Mouse (Mus musculus) frontal cortex, adult 2 months (tissue): Measurements from ENCODE around the gene Armc6. TPM values are rescaled to one million over a fixed set of nuclear protein-coding genes. Genes with fewer than 3 reads are reported as not detected.

Experiments used
- DNase-seq, 2 experiments: peaks; one replicate each; pipeline ENCODE4 v3.0.0; 2022; ENCODE audit warnings: low spot score in 1 of 2; ENCODE audit errors: extremely low spot score in 1 of 2
- polyA plus RNA-seq: library from polyadenylated mRNA; depleted of rRNA; stranded (reverse); fragments of >200 nt; gene quantifications from 2 replicates; pipeline ENCODE4 v1.2.3, GENCODE M21; 2012; rRNA removed

The Armc6 gene
- 44.0 and 45.6 TPM in 2 replicates for polyA plus RNA-seq

DNA sequence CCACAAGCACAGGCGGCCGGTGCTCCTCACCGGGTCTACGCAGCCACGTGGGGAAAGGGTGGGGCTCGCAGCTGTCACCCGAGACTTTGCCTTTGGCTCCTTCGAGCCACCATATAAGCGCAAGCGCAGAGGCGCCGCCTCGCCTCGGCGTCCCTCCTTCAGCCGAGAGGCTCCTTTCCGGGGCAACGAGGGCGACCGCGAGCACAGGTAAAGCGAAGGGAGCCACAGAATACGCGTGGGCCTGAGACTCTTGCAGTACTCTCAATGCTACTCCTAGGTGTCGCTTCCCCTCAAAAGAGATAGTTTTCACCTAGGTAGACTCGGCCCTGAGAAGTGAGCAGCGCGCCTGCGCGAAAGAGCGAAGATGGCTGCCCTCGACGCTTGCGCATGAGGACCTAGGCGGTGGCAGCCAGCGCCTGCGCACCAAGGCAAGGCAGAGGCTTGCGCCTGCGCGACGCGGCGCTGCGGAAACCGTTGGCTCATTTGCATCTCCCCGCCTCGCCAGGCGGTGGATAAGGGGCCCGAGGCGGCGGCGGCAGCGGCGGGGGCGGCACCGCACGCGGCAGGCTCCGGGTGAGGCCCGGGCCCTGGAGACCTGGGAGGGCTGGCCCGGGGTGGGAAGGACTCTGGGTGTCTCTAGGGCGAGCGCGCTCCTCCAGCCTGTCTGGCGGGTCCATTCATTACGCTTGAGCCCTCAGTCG lies at the start of gene Armc6, which contains the start of gene Sugp2:
Armc6 (minus strand) TSS at position 387 of the 701 bp plus-strand sequence.
Sugp2 (plus strand) TSS at position 147 of the 701 bp plus-strand sequence.
- DNase-seq: peak; percentile 88 to 95

DNA sequence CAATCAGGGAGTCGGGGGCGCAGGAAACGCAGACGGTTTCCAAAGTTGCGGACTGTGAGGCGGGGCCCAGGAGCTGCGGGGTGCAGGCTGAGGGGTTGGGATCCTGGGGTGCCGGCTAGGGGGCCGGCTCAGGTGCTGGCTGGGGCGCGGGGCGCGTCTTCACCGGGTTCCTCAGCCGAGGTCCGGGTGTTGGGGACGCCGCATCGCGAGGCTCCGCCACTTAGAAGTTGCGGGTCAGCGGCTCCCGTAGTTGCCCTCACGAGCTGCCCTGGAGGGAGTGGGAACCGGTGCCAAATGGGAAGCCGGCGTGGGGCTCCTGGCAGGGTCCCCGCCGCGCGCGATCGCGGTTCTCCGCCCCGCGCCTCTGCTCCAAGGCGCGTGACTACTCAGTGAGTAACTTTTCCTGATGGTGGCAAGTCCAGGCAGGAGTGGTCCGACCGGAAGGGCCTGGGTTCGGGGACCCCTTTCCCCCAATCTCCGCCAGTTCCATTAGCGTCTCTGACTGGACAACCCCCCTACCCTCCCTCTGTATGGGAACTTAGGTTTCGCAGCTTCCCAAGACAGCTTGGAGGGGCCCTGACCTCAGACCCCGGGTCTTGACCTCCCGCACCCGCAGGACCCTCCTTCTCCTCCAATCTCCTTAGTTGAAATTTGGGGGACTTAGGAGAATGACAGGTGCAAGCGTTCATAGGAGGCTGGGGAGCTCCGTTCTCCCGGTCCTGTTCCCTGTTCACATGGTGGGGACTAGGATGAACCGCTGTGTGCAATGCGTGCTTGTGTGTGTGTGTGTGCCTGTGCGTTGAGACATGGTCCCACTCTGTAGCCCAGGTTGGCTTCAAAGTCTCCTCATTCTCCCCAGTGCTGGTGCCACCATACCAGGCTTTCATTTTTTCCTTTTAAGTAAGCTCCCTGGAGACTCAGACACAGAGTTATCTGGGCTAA lies 49.1 kb upstream of the Armc6 start:
- DNase-seq: no peak

DNA sequence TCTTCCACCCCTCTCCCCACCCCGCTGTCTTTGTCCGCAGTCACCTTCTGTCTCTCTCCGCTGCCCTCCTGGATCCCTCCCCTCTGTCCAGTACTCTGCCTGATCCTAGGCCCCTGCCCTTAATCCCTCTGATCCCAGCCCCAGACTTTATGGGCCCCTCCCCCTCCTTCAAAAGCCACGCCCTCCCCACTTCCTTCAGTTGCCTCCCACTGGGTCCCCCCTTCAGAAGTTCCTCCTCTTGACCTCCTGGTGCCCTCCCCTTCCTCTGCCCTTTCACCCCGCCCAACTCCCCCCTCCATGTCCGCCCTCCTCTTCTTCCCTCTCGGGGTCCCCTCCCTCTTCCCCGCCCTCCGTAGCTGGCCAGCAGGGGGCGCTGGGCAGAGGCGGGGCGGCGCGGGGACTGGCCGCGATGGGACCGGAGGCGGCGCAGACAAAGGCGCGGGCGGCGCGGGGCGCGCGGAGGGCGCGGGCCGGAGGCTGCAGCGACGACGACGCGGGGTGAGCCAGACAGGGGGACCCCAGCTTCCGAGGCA lies 48.4 kb upstream of the Armc6 start, which contains the start of gene Homer3:
Homer3 (plus strand) TSS at position 225 of the 533 bp plus-strand sequence.
- peak; percentile 59 to 70 for DNase-seq

DNA sequence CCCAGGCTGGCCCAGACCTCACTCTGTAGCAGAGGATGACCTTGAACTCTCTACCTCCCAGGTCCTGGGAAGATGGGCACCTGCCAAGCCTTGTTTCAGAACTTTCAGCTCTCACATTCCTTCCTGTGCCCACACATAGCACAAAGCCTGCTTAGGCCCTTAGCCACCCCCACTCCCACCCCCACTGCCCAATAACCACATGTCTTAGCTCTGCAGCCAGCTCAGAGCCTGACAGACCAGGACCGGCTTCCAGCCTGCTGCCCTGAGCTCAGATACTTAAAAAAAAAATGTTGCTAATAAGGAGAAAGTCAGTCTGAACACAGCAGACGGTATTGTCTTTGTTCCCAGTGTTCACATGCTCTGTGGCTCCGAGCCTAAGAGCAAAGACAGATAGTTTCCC lies 46.7 kb upstream of the Armc6 start:
- DNase-seq: no peak

DNA sequence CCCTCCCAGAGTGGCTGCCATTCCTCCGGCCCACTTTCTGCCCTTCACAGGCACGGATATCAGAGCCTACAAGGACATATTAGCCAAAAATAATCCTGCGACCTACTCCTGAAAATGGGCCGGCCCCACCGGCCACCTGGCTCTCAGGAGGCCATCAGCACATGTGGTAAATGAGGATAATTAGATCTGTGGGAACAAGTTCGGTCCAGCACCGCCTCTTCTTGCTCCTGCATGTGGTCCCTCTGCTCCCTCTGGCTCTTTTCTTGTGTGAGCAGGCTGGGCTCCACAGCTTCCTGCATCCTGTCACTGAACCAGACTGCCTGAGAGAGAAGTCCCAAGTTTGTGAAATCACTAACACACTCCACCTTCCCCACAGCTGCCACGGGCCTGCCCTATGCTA lies 45.0 kb upstream of the Armc6 start:
- DNase-seq: no peak

DNA sequence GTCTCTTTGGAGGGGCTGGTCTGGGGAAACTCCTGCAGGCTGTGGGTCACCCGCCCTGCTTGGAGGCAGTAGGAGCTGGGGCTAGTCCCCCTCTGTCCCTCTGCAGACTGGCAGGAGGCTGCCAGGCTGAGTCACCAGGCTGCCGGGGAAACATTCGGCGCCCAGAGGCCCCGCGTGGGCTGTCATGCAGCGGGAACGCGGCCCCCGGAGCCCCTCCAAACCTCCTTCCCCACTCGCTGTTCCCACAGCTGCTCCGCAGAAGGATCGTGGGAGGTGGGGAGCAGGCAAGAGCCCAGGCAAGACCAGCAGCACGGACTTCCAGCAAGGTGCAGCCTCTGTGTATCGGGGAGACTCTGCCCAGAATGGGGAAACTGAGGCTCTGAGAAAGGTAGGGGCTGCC lies 43.9 kb upstream of the Armc6 start:
- DNase-seq: peak in 1 of 2 experiments; percentile 41

DNA sequence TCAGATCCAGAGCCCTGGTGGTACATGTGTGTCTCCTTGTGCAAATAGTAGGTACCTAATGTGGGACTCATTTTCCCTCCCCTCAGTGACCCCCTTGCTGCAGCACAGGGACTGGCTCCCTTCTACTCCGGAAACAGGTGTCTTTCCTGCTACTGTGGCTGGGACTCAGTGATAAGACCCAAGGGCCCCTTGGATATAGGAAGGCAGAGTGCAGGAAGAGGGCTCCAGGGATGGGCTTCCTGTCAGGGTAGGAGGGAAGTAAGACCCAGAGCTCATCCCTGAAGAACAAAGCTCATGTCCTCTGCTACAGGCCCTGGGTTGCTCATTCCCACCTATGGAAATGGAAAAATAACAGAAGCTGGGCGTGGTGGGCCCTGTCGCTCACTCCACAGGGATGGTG lies 42.2 kb upstream of the Armc6 start:
- DNase-seq: no peak

DNA sequence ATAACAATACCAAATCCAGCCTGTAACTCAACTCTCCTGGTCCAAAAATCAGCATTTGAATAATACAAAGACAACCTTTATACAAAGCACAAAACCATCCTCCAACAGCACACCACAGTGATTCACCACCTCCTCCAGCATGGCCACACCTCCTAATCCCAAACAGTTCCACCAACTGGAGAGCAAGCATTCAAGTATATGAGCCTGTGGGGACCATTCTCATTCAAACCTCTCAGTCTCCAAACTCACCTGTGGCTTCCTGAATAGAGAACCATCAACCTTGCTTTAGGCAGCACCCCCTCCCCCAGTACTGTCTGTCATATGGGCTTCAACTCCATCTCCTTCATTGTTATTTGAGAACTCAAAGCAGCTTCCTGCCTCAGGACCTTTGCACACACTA lies 40.1 kb upstream of the Armc6 start:
- DNase-seq: no peak

DNA sequence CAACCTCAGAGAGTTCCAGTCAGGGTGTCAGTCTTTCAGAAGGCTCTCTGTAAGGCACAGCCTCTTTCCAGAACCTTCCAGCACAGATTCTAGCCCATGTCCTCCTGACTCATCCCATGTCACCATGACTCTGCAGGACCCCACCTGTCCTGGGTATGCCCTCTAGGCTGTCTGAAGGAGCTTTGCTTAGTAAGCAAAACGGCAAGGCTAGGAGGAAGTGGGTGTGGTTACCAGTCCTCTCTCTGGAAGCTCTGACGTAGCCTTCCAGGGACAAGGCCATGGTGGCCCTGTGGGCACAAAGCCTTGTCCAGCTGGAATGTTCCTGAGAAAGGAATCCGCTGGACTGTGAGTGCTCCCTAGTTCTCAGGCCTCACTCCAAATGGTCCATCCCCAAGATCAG lies 38.7 kb upstream of the Armc6 start:
- no peak for DNase-seq

DNA sequence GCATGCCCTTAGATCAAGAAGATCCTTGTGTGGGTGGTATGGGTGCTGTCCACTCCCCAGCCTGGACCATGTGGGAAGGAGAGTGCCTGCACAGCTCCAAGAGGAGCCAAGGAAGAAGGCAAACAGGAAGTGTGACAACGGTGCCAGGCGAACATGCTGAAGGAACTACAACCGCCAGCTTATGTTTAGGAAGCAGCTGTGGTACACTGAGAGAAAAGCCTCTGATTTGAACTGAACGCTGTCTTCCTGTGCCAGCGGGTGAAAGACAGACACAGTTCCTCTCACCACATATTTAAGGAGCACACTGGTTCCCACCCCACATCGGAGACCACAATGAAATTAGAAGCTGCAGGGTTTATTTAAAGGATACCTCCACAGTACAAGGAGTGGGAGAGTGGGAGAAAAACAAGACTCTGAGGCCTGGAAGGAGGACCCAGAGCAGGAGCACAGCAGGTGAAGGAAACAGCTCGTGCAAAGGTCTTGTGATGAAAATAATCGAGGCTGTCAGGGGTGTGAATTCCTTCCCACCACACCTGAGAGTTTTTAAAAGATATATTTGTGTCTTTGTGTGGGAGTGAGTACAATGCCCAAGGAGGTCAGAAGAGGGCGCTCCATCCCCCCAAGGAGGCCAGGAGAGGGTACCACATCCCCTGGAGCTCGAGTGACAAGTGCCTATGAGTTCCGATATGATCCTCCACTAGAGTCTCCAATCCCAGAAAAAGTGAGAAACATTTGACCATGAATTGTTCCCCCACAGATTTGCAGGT lies 34.7 kb upstream of the Armc6 start:
- peak; percentile 18 to 54 for DNase-seq

DNA sequence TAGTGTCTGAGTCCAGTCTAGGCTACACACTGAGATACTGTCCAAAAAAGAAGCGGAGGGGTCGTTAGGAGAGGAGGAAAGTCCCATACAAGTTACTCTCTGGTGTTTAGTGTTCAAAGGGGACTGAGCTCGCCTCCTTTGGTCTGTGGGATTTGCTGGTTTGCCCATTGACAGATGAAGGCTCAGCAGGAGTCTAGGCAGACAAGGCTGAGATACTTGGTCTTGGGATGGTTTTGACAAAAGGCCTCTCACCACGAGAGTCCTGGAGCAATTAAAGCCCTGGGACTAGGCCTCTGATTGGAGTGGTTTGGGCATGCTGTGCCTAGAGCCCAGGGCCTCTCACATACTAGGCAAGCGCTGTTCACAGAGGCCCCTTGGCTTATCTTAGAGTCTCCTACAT lies 34.0 kb upstream of the Armc6 start:
- DNase-seq: no peak

DNA sequence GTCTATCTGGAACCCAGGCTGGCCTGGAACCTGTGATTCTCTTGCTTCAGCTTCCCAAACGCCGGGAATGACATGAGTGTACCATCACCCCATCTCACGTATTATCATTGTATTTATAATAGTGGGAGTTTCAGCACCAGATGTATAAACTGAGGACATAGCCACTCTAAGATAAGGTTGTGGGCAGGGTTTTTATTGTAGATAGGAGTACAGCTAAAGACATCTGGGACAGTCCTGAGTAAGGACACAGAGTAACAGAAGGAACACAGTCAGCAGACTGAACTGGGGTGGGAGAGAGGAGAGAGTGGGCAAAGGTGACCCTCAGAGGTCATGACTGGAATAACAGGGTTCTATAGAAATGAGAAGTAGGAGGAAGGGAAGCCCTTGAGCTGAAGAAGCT lies 33.4 kb upstream of the Armc6 start:
- no peak for DNase-seq

DNA sequence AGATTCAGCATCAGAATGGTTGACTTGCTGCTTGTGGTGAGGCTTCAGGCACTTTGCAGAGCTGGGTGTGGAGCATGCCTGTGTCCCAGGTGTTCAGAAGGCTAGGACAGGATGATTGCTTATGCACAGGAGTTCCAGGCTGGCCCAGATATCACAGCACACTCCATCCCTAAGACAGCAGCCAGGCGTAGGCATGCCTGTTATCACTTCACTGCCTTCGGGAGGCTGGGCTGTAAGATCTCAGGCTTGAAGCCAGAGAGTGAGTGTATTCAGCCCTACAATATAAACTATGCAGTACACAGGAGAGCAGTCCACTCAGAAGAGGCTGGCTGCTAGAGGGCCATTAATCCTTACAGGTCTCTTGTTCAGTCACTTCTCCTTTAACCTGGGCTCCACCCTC lies 24.8 kb upstream of the Armc6 start:
- DNase-seq: no peak

DNA sequence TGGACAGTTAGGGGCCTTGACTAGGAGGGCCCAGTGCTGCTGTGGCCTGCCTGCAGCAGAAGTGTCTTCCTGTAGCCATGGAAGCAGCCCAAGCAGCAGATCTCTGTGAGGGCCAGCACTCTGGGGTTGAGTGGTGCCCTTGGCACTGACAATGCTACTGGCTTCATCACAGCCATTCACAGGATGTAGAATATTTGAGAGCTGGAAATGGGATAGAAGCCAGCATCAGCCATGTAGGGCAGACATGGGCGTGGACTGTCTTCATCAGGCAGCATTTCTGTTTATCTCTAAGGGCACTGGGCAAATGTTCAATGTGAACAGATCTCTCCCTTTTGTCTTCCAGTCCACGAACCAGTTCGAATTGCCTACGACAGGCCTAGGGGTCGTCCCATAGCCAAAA lies 24.3 kb upstream of the Armc6 start:
- DNase-seq: no peak

DNA sequence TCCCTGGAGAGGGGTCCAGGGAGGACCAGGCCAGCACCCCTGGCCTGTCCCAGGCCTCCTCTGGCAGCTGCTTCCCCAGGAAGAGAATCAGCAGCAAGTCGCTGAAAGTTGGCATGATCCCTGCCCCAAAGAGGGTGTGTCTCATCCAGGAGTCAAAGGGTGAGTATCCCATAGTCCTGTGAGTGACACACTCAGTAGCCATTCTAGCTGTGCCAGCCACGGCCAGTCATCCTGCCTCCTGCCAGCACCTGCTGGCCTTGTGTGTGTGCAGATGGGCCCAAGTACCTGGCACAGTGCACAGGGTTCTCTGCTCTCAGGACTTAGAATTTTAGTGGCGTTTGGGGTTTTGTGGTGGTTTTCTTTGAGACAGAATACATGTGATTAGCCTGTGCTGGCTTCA lies 23.2 kb upstream of the Armc6 start:
- DNase-seq: no peak

DNA sequence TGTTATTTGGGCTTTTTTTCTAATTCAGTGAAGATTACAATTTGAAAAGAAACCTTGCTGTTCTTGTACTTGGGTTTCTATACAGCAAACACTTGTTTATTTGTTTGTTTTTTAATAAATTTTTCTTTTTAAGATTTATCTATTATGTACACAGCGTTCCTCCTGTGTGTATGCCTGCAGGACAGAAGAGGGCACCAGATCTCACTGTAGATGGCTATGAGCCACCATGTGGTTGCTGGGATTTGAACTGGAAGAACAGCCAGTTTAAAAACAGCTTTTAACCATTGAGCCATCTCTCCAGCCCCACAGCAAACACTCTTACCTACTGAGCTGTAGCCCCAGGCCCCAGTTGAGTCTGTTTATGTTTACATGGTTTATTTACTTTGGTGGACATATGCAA lies 20.4 kb upstream of the Armc6 start:
- DNase-seq: no peak

DNA sequence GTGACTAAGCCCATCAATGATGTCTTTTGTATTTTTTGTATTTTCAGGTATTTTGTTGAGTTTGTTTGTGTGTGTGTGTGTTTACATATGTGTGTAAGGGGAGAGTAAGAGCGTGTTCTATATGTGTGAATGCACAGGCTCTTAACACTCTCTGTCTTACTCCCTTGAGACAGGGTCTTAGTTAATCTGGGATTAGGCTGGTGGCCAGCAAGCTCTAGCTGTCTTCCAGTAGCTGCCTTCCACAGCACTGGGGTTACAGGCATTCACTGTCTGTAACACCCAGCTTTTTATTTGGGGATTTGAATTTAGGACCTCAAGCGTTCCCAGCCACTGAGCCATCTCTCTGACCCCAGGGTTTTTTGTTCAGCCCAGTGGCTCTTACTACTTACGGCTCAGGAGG lies 13.6 kb upstream of the Armc6 start:
- no peak for DNase-seq

DNA sequence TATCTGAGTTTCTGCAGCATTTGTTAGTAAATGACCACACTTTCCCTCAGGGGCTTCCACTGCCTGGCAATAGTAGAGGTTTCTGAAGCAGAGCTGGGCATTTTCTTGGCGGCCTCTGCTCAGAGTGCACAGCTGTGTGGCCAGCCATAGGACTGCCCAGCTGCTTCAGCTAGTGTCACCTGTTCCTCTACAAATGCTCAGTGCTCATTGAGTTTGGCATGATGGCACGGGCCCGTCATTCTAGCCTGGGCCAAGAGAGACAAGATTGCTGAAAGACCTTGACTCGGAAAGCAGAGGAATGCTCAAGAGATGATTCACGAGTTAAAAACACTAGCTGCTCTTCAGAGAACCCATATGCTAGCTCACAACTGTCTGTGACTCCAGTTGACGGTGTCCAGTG lies 12.4 kb upstream of the Armc6 start:
- DNase-seq: no peak

DNA sequence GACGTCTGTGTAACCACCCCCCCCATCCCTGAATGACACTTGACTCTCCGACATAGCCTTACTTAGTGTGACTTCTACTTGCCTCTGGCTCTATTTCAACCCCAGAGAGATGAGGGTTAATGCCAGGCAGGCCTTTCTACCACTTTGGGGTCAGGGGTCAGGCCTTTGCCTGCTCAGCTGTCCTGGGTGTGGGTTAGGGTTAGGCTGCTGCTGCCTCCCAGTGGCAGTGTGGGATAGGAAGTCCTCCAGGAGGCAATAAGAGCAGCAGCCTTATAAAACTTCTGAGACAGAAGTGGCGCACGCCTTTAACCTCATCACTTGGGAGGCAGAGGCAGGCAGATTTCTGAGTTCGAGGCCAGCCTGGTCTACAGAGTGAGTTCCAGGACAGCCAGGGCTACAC lies 6.4 kb upstream of the Armc6 start:
- no peak for DNase-seq

DNA sequence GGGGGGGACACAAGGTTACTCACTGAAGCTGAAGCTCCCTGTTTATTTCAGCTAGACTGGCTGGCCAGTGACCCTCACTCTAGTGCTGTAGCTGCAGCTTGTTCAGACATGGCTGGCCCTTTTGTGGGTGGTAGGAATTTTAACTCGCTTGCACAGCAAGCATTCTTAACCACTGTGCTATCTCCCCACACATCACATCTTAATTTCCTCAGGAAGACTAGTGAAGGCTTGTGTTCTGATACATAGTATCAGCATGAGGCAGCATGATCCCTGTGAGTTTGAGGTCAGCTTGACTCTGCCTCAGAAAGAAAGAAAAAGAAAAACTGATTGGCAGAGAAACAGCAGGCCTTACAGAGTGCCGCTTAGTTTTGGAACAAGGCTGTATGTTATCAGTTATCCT lies 3.6 kb upstream of the Armc6 start:
- no peak for DNase-seq

DNA sequence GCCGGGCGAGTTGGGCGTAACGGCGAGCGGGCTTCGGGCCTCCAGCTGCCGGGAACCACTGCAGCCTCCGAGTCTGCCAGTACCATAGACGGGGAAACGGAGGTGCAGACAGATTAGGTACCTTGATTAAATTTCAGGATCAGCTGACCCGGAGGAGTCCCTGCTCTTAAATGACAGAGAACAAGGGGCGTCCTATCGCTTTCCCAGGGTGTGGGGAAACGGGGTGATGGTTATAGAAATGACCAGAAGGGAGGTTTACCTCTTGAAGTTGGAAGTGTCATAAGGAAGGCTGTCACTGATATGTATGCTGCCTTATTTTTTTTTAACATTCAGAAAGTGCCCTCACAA lies 489 bp upstream of the Armc6 start:
- DNase-seq: no peak
